Mouse (Mus musculus): ENCODE data around the gene Kif15. TPM values are rescaled to one million over a fixed set of nuclear protein-coding genes. Genes with fewer than 3 reads are reported as not detected.

The Kif15 gene
- polyA plus RNA-seq, 1 experiment from 2014 or later: 34.4 TPM

DNA sequence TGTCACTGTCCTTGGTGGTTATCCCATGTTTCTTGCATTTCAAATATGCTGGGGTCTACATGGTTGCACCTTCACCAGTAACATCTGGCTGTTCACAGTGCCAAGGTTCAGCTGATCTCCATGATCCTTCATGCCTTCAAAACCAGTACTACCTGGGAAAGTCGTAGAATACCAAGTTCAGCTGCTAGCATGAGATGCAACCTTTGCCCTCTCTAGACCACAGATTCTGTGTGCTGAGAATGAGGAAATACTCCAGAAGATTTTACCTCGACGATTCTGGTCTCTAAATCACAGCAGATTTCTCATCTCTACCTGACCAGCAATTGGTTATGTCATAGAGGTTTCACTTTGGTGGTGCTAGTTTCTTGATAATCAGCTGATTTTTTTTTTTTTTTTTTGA, 109.3 kb downstream of the Kif15 start:
- no peaks in the 10 kb centered on the region for H3K4me1 ChIP-seq (ENCODE audit: control insufficient read depth, insufficient read depth, low read length)
- H3K36me3 ChIP-seq (ENCODE audit: control insufficient read depth, insufficient read depth, low read length): no peaks in the 10 kb centered on the region
- H3K9me3 ChIP-seq (ENCODE audit: control insufficient read depth, low read length): no peaks in the 10 kb centered on the region
- H3K4me2 ChIP-seq (ENCODE audit: low read depth, low read length): no peak overlapping the region
- H3K27ac ChIP-seq (ENCODE audit: low read length): no peak overlapping the region
- no peaks in the 10 kb centered on the region for H3K27me3 ChIP-seq (replicated peaks; ENCODE audit: control insufficient read depth, insufficient read depth, low read length)
- H3K9ac ChIP-seq (ENCODE audit: low read depth, low read length): no peak overlapping the region
- WGBS: 54% methylated on average over 3 of the region's 3 CpGs
- H3K4me3 ChIP-seq (ENCODE audit: low read length): no peak overlapping the region
- peak; percentile 56; the same call in 1 of the 2 replicates for ATAC-seq

Other genes with a start within 250 kb of the Kif15 start
- gene Topaz1, start 203.7 kb upstream of the Kif15 start, polyA plus RNA-seq (2015; fragmentation: Nextera tagmentation; extraction: Ambion mirVana): not detected in 2 replicates
- gene Tcaim, start 145.5 kb upstream of the Kif15 start, polyA plus RNA-seq (2015; fragmentation: Nextera tagmentation; extraction: Ambion mirVana): 5.5 and 5.6 TPM in 2 replicates
- gene Gm35549, start 107.0 kb upstream of the Kif15 start, polyA plus RNA-seq (2015; fragmentation: Nextera tagmentation; extraction: Ambion mirVana): 0.23 TPM in 1 of 2 replicates, not detected in the other
- 41.3 and 41.5 TPM in 2 replicates for gene Zfp445, start 85.0 kb upstream of the Kif15 start, polyA plus RNA-seq (2015; fragmentation: Nextera tagmentation; extraction: Ambion mirVana)
- 3.7 and 4.3 TPM in 2 replicates for gene Zkscan7, start 65.4 kb upstream of the Kif15 start, polyA plus RNA-seq (2015; fragmentation: Nextera tagmentation; extraction: Ambion mirVana)
- gene Zfp105, start 28.0 kb upstream of the Kif15 start, polyA plus RNA-seq (2015; fragmentation: Nextera tagmentation; extraction: Ambion mirVana): 8.9 and 10.0 TPM in 2 replicates
- gene 1110059G10Rik, start within 50 bp of the Kif15 start, polyA plus RNA-seq (2015; fragmentation: Nextera tagmentation; extraction: Ambion mirVana): 27.6 and 28.3 TPM in 2 replicates
- 19.9 and 20.2 TPM in 2 replicates for gene Tmem42, start 70.3 kb downstream of the Kif15 start, polyA plus RNA-seq (2015; fragmentation: Nextera tagmentation; extraction: Ambion mirVana)
- 0.37 and 0.42 TPM in 2 replicates for gene Tgm4, start 83.7 kb downstream of the Kif15 start, polyA plus RNA-seq (2015; fragmentation: Nextera tagmentation; extraction: Ambion mirVana)
- gene Zdhhc3, start 162.2 kb downstream of the Kif15 start, polyA plus RNA-seq (2015; fragmentation: Nextera tagmentation; extraction: Ambion mirVana): 75.8 and 76.9 TPM in 2 replicates
- 130 and 146 TPM in 2 replicates for gene Exosc7, start 162.2 kb downstream of the Kif15 start, polyA plus RNA-seq (2015; fragmentation: Nextera tagmentation; extraction: Ambion mirVana)
- 0.27 and 0.42 TPM in 2 replicates for gene Clec3b, start 199.9 kb downstream of the Kif15 start, polyA plus RNA-seq (2015; fragmentation: Nextera tagmentation; extraction: Ambion mirVana)

Measured in intestine, embryonic 16.5 days (tissue).